Mouse (Mus musculus): Measurements from ENCODE around the gene Tanc1. TPM values are rescaled to one million over a fixed set of nuclear protein-coding genes. Genes with fewer than 3 reads are reported as not detected.

Tanc1 gene
- polyA plus RNA-seq, 1 experiment: 1.00 TPM

GRCm38 (mm10) chr2:59775148-59775547 lies 163.3 kb downstream of the Tanc1 start:
- no peak overlapping the region for H3K4me3 ChIP-seq (replicated peaks)
- TF ChIP-seq GATA1 (IDR thresholded peaks at IDR 0.05; ENCODE audit: borderline replicate concordance, low read length): no peak
- TF ChIP-seq FLI1 (IDR thresholded peaks at IDR 0.05; ENCODE audit: low read length): no peak
- no peaks in the 10 kb centered on the region for H3K9me3 ChIP-seq
- peaks cover 13% of the 10 kb centered on the region for H3K4me1 ChIP-seq
- peaks cover 10% of the 10 kb centered on the region for H3K36me3 ChIP-seq (replicated peaks; ENCODE audit: low read length)
- peaks cover 4% of the 10 kb centered on the region for H3K27me3 ChIP-seq (replicated peaks)

- Histone ChIP-seq H3K27me3 (replicated peaks) (peaks cover 2% of the 10 kb centered on the region), H3K4me3 (replicated peaks) (no peak overlapping the region), H3K9me3 (no peaks in the 10 kb centered on the region), H3K36me3 (replicated peaks; ENCODE audit: low read length) (peaks cover 10% of the 10 kb centered on the region), H3K4me1 (peaks cover 17% of the 10 kb centered on the region)
- TF ChIP-seq FLI1 (IDR thresholded peaks at IDR 0.05; ENCODE audit: low read length): no peak
- no peak for TF ChIP-seq GATA1 (IDR thresholded peaks at IDR 0.05; ENCODE audit: borderline replicate concordance, low read length)
These were observed 164.0 kb downstream of the Tanc1 start for GRCm38 (mm10) chr2:59775820-59776219.

GRCm38 (mm10) chr2:59779355-59779754 lies 167.5 kb downstream of the Tanc1 start:
- Histone ChIP-seq H3K9me3 (no peaks in the 10 kb centered on the region), H3K36me3 (replicated peaks; ENCODE audit: low read length) (no peaks in the 10 kb centered on the region), H3K27me3 (replicated peaks) (peaks cover 7% of the 10 kb centered on the region), H3K4me3 (replicated peaks) (no peak overlapping the region), H3K4me1 (peaks cover 24% of the 10 kb centered on the region)
- no peak for TF ChIP-seq GATA1 (IDR thresholded peaks at IDR 0.05; ENCODE audit: borderline replicate concordance, low read length)
- no peak for TF ChIP-seq FLI1 (IDR thresholded peaks at IDR 0.05; ENCODE audit: low read length)

GRCm38 (mm10) chr2:59780240-59780639 lies 168.4 kb downstream of the Tanc1 start:
- H3K4me1 ChIP-seq: peaks cover 24% of the 10 kb centered on the region
- H3K36me3 ChIP-seq (replicated peaks; ENCODE audit: low read length): peaks cover 1% of the 10 kb centered on the region
- no peaks in the 10 kb centered on the region for H3K9me3 ChIP-seq
- H3K27me3 ChIP-seq (replicated peaks): peaks cover 7% of the 10 kb centered on the region
- TF ChIP-seq GATA1 (IDR thresholded peaks at IDR 0.05; ENCODE audit: borderline replicate concordance, low read length) (no peak), FLI1 (IDR thresholded peaks at IDR 0.05; ENCODE audit: low read length) (no peak)
- no peak overlapping the region for H3K4me3 ChIP-seq (replicated peaks)

- H3K4me3 ChIP-seq (replicated peaks): no peak overlapping the region
- peaks cover 14% of the 10 kb centered on the region for H3K36me3 ChIP-seq (replicated peaks; ENCODE audit: low read length)
- no peaks in the 10 kb centered on the region for H3K9me3 ChIP-seq
- TF ChIP-seq GATA1 (IDR thresholded peaks at IDR 0.05; ENCODE audit: borderline replicate concordance, low read length) (no peak), FLI1 (IDR thresholded peaks at IDR 0.05; ENCODE audit: low read length) (no peak)
- H3K4me1 ChIP-seq: peaks cover 12% of the 10 kb centered on the region
- H3K27me3 ChIP-seq (replicated peaks): peaks cover 7% of the 10 kb centered on the region
These were observed 171.4 kb downstream of the Tanc1 start for GRCm38 (mm10) chr2:59783055-59783831.

- no peaks in the 10 kb centered on the region for H3K9me3 ChIP-seq
- TF ChIP-seq GATA1 (IDR thresholded peaks at IDR 0.05; ENCODE audit: borderline replicate concordance, low read length) (no peak), FLI1 (IDR thresholded peaks at IDR 0.05; ENCODE audit: low read length) (no peak)
- H3K27me3 ChIP-seq (replicated peaks): peaks cover 7% of the 10 kb centered on the region
- peaks cover 11% of the 10 kb centered on the region; the same call in 1 of the 2 replicates for H3K4me1 ChIP-seq
- peaks cover 14% of the 10 kb centered on the region for H3K36me3 ChIP-seq (replicated peaks; ENCODE audit: low read length)
- H3K4me3 ChIP-seq (replicated peaks): no peak overlapping the region
These were observed 172.2 kb downstream of the Tanc1 start for GRCm38 (mm10) chr2:59783832-59784627.

- no peak overlapping the region for H3K4me3 ChIP-seq (replicated peaks)
- H3K9me3 ChIP-seq: no peaks in the 10 kb centered on the region
- H3K36me3 ChIP-seq (replicated peaks; ENCODE audit: low read length): peaks cover 14% of the 10 kb centered on the region
- TF ChIP-seq FLI1 (IDR thresholded peaks at IDR 0.05; ENCODE audit: low read length): no peak
- TF ChIP-seq GATA1 (IDR thresholded peaks at IDR 0.05; ENCODE audit: borderline replicate concordance, low read length): no peak
- peaks cover 11% of the 10 kb centered on the region; the same call in 1 of the 2 replicates for H3K4me1 ChIP-seq
- H3K27me3 ChIP-seq (replicated peaks): peaks cover 7% of the 10 kb centered on the region
These were observed 172.7 kb downstream of the Tanc1 start for GRCm38 (mm10) chr2:59784628-59784883.

- no peak for TF ChIP-seq GATA1 (IDR thresholded peaks at IDR 0.05; ENCODE audit: borderline replicate concordance, low read length)
- TF ChIP-seq FLI1 (IDR thresholded peaks at IDR 0.05; ENCODE audit: low read length): no peak
- no peak overlapping the region for H3K4me3 ChIP-seq (replicated peaks)
- peaks cover 5% of the 10 kb centered on the region for H3K27me3 ChIP-seq (replicated peaks)
- peaks cover 9% of the 10 kb centered on the region; the same call in 1 of the 2 replicates for H3K4me1 ChIP-seq
- no peaks in the 10 kb centered on the region for H3K9me3 ChIP-seq
- peaks cover 14% of the 10 kb centered on the region for H3K36me3 ChIP-seq (replicated peaks; ENCODE audit: low read length)
These were observed 173.8 kb downstream of the Tanc1 start for GRCm38 (mm10) chr2:59785597-59785996.

- peaks cover 39% of the 10 kb centered on the region for H3K36me3 ChIP-seq (replicated peaks; ENCODE audit: low read length)
- H3K4me3 ChIP-seq (replicated peaks): no peak overlapping the region
- peaks cover 3% of the 10 kb centered on the region for H3K27me3 ChIP-seq (replicated peaks)
- TF ChIP-seq FLI1 (IDR thresholded peaks at IDR 0.05; ENCODE audit: low read length) (no peak), GATA1 (IDR thresholded peaks at IDR 0.05; ENCODE audit: borderline replicate concordance, low read length) (no peak)
- peaks cover 12% of the 10 kb centered on the region for H3K4me1 ChIP-seq
- no peaks in the 10 kb centered on the region for H3K9me3 ChIP-seq
These were observed 177.1 kb downstream of the Tanc1 start for GRCm38 (mm10) chr2:59788704-59789500.
